Mouse (Mus musculus) right cerebral cortex, adult 18-20 months (tissue): ENCODE measurements around the gene BC052040.

Experiments used
- DNase-seq: peaks from one replicate; pipeline ENCODE4 v3.0.0; 2022; ENCODE audit warnings: mixed read lengths

Gene BC052040

GRCm38 (mm10) chr2:115581241-115581988 lies at the start of gene BC052040:
TSS of gene BC052040 (plus strand) at chr2:115581716.
- DNase-seq: peak; percentile 90

GRCm38 (mm10) chr2:115538009-115538690 lies 43.4 kb upstream of the BC052040 start:
- DNase-seq: no peak

GRCm38 (mm10) chr2:115538691-115539283 lies 42.7 kb upstream of the BC052040 start:
- no peak for DNase-seq

GRCm38 (mm10) chr2:115539731-115540130 lies 41.8 kb upstream of the BC052040 start:
- no peak for DNase-seq

- no peak for DNase-seq
Measured at GRCm38 (mm10) chr2:115542401-115543123, 39.0 kb upstream of the BC052040 start.

- DNase-seq: no peak
Measured at GRCm38 (mm10) chr2:115543212-115543611, 38.3 kb upstream of the BC052040 start.

GRCm38 (mm10) chr2:115551901-115552300 lies 29.6 kb upstream of the BC052040 start:
- no peak for DNase-seq

- no peak for DNase-seq
Measured at GRCm38 (mm10) chr2:115562155-115562827, 19.2 kb upstream of the BC052040 start.

- no peak for DNase-seq
Measured at GRCm38 (mm10) chr2:115563436-115564093, 18.0 kb upstream of the BC052040 start.

- no peak for DNase-seq
Measured at GRCm38 (mm10) chr2:115571996-115572395, 9.5 kb upstream of the BC052040 start.

GRCm38 (mm10) chr2:115574802-115575201 lies 6.7 kb upstream of the BC052040 start:
- DNase-seq: no peak

- DNase-seq: no peak
Measured at GRCm38 (mm10) chr2:115579171-115579900, 2.2 kb upstream of the BC052040 start.

- no peak for DNase-seq
Measured at GRCm38 (mm10) chr2:115579976-115580375, 1.5 kb upstream of the BC052040 start.

GRCm38 (mm10) chr2:115581989-115582608 lies 583 bp downstream of the BC052040 start:
- no peak for DNase-seq

GRCm38 (mm10) chr2:115583776-115584175 lies 2.3 kb downstream of the BC052040 start:
- DNase-seq: no peak

GRCm38 (mm10) chr2:115590602-115591001 lies 9.1 kb downstream of the BC052040 start:
- no peak for DNase-seq

GRCm38 (mm10) chr2:115592651-115593119 lies 11.2 kb downstream of the BC052040 start:
- DNase-seq: peak; percentile 66

- no peak for DNase-seq
Measured at GRCm38 (mm10) chr2:115597017-115597416, 15.5 kb downstream of the BC052040 start.

GRCm38 (mm10) chr2:115598266-115598665 lies 16.8 kb downstream of the BC052040 start:
- DNase-seq: no peak

GRCm38 (mm10) chr2:115600724-115601123 lies 19.2 kb downstream of the BC052040 start:
- no peak for DNase-seq

GRCm38 (mm10) chr2:115601280-115601679 lies 19.8 kb downstream of the BC052040 start:
- DNase-seq: no peak
